Mouse (Mus musculus) kidney, adult 2 months (tissue): ENCODE results near the gene Ceacam18. TPM values are rescaled to one million over a fixed set of nuclear protein-coding genes. Genes with fewer than 3 reads are reported as not detected.
"Not testable (repeated sequence)": the region's sequence is repeated elsewhere in the genome, so short reads cannot be mapped to it uniquely, and the experiment has no call there.

Experiments
- DNase-seq: peaks from one replicate; pipeline ENCODE4 v3.0.0; 2021
- H3K27ac ChIP-seq: fragments of 200-500 bp; 2 replicates; pipeline ENCODE4 v1.5.1; 2012; ENCODE audit warnings: low read depth, low read length, control low read depth, inconsistent platforms; ENCODE audit not compliant: insufficient read depth
- H3K27me3 ChIP-seq: fragments of 200-500 bp; replicated peaks from 2 replicates; pipeline ENCODE4 v1.6.1; 2012; ENCODE audit warnings: mild to moderate bottlenecking, moderate library complexity, low read length, inconsistent platforms; ENCODE audit not compliant: control insufficient read depth, insufficient read depth
- H3K36me3 ChIP-seq: fragments of 200-500 bp; 2 replicates; pipeline ENCODE4 v1.6.1; 2012; ENCODE audit warnings: mild to moderate bottlenecking, moderate library complexity, low read length, inconsistent platforms; ENCODE audit not compliant: control insufficient read depth, insufficient read depth
- H3K4me1 ChIP-seq: fragments of 200-500 bp; 2 replicates; pipeline ENCODE4 v1.6.1; 2011; ENCODE audit warnings: low read length; ENCODE audit not compliant: control insufficient read depth, insufficient read depth
- H3K4me3 ChIP-seq: fragments of 200-500 bp; 2 replicates; pipeline ENCODE4 v1.5.1; 2011; ENCODE audit warnings: mild to moderate bottlenecking, low read depth, low read length, control low read depth; ENCODE audit not compliant: insufficient read depth
- CTCF ChIP-seq: fragments of 200-500 bp; conservative IDR thresholded peaks from 2 replicates; pipeline ENCODE4 v1.5.1; 2011; ENCODE audit warnings: low read depth, mild to moderate bottlenecking, control low read depth, low read length, moderate library complexity, mixed read lengths; ENCODE audit not compliant: insufficient read depth, insufficient read length
- POLR2A ChIP-seq: fragments of 200-500 bp; IDR thresholded peaks from one replicate; pipeline ENCODE4 v1.6.1; 2011; ENCODE audit warnings: low read depth, low read length, control low read depth
- WGBS: fragments of 180-500 bp; shearing (Covaris S2); methylation state at CpG from one replicate; pipeline ENCODE4 v1.1.7; 2018; 5-methylcytosine and 5-hydroxymethylcytosine counted together
- polyA plus RNA-seq: library from polyadenylated mRNA; depleted of rRNA; stranded (reverse); fragments of >200 nt; gene quantifications from 2 replicates; pipeline ENCODE4 v1.2.3, GENCODE M21; 2012; rRNA removed

Gene Ceacam18
- polyA plus RNA-seq, 1 experiment: not detected

GRCm38 (mm10) chr7:43675091-43675490 is 40.6 kb downstream of the Ceacam18 start:
- 96% methylated on average over 32 of the region's 32 CpGs for WGBS
- peaks cover 2% of the 10 kb centered on the region; the same call in 1 of the 2 replicates for H3K36me3 ChIP-seq
- no peak for TF ChIP-seq POLR2A
- TF ChIP-seq CTCF: no peak
- H3K27ac ChIP-seq: no peak overlapping the region
- no peaks in the 10 kb centered on the region for H3K27me3 ChIP-seq
- no peak overlapping the region for H3K4me3 ChIP-seq
- DNase-seq: no peak
- peaks cover 4% of the 10 kb centered on the region; the same call in 1 of the 2 replicates for H3K4me1 ChIP-seq

- peak; percentile 50 for DNase-seq
- Histone ChIP-seq H3K27me3 (no peaks in the 10 kb centered on the region), H3K27ac (no peak overlapping the region)
Observed at GRCm38 (mm10) chr7:43678517-43678916, 44.0 kb downstream of the Ceacam18 start.

GRCm38 (mm10) chr7:43680960-43681359 is 46.5 kb downstream of the Ceacam18 start:
- H3K27me3 ChIP-seq: no peaks in the 10 kb centered on the region
- 23% methylated on average over 5 of the region's 5 CpGs for WGBS
- H3K4me3 ChIP-seq: no peak overlapping the region
- DNase-seq: peak; percentile 50
- no peaks in the 10 kb centered on the region for H3K4me1 ChIP-seq
- no peak for TF ChIP-seq POLR2A
- peak; percentile 75 for TF ChIP-seq CTCF
- H3K36me3 ChIP-seq: peaks cover 2% of the 10 kb centered on the region; the same call in 1 of the 2 replicates
- H3K27ac ChIP-seq: no peak overlapping the region

More at GRCm38 (mm10) chr7:43678517-43678916, 44.0 kb downstream of the Ceacam18 start:
- Histone ChIP-seq H3K36me3 (peaks cover 2% of the 10 kb centered on the region; the same call in 1 of the 2 replicates), H3K4me1 (no peaks in the 10 kb centered on the region), H3K4me3 (no peak overlapping the region)
- peak; percentile 54; the same call in 1 of the 2 replicates for TF ChIP-seq CTCF
- no peak for TF ChIP-seq POLR2A

GRCm38 (mm10) chr7:43682511-43682910 is 48.0 kb downstream of the Ceacam18 start:
- H3K36me3 ChIP-seq, H3K4me1 ChIP-seq, H3K27me3 ChIP-seq, DNase-seq, H3K27ac ChIP-seq, H3K4me3 ChIP-seq: not testable (repeated sequence)
- 0% methylated on average over 1 of the region's 1 CpGs for WGBS
- TF ChIP-seq CTCF: peak; percentile 33

GRCm38 (mm10) chr7:43685088-43685487 is 50.6 kb downstream of the Ceacam18 start:
- WGBS: 46% methylated on average over 7 of the region's 7 CpGs
- Histone ChIP-seq H3K36me3 (no peaks in the 10 kb centered on the region), H3K27me3 (no peaks in the 10 kb centered on the region), H3K4me1 (no peaks in the 10 kb centered on the region), H3K4me3 (no peak overlapping the region), H3K27ac (no peak overlapping the region)
- no peak for TF ChIP-seq CTCF
- no peak for TF ChIP-seq POLR2A
- DNase-seq: no peak

GRCm38 (mm10) chr7:43690118-43690517 is 55.6 kb downstream of the Ceacam18 start, which contains the start of gene Klk14:
TSS of gene Klk14 (plus strand) at chr7:43690418.
- Histone ChIP-seq H3K36me3 (no peaks in the 10 kb centered on the region), H3K27me3 (no peaks in the 10 kb centered on the region), H3K4me3 (no peak within 1 kb of the TSS), H3K4me1 (no peaks in the 10 kb centered on the region), H3K27ac (no peak within 1 kb of the TSS)
- no peak for TF ChIP-seq CTCF
- TF ChIP-seq POLR2A: no peak
- DNase-seq: no peak

Other genes starting within 250 kb of the Ceacam18 start
- 1.4 and 7.7 TPM in 2 replicates for gene Siglecg, start 226.5 kb upstream of the Ceacam18 start, polyA plus RNA-seq
- not detected in 2 replicates for gene Lim2, start 207.0 kb upstream of the Ceacam18 start, polyA plus RNA-seq
- 2.0 and 8.4 TPM in 2 replicates for gene Nkg7, start 197.6 kb upstream of the Ceacam18 start, polyA plus RNA-seq
- 0.33 TPM in 1 of 2 replicates, not detected in the other for gene Cldnd2, start 193.9 kb upstream of the Ceacam18 start, polyA plus RNA-seq
- 477 and 614 TPM in 2 replicates for gene Etfb, start 190.6 kb upstream of the Ceacam18 start, polyA plus RNA-seq
- 1.8 and 3.6 TPM in 2 replicates for gene Gm45233, start 190.6 kb upstream of the Ceacam18 start, polyA plus RNA-seq
- gene Vsig10l, start 171.6 kb upstream of the Ceacam18 start, polyA plus RNA-seq: 5.9 and 6.7 TPM in 2 replicates
- gene Iglon5, start 144.6 kb upstream of the Ceacam18 start, polyA plus RNA-seq: 1.0 and 1.1 TPM in 2 replicates
- gene 4931406B18Rik, start 128.8 kb upstream of the Ceacam18 start, polyA plus RNA-seq: not detected in 2 replicates
- 2.4 and 3.9 TPM in 2 replicates for gene Cd33, start 90.3 kb upstream of the Ceacam18 start, polyA plus RNA-seq
- 0.91 and 1.1 TPM in 2 replicates for gene Zfp658, start 72.5 kb upstream of the Ceacam18 start, polyA plus RNA-seq
- gene Zfp719, start 55.1 kb upstream of the Ceacam18 start, polyA plus RNA-seq: 2.1 and 2.6 TPM in 2 replicates
- not detected in 2 replicates for gene Zfp819, start 27.5 kb upstream of the Ceacam18 start, polyA plus RNA-seq
- 2.8 and 3.8 TPM in 2 replicates for gene Siglece, start 25.5 kb downstream of the Ceacam18 start, polyA plus RNA-seq
- 6.1 and 7.0 TPM in 2 replicates for gene Ctu1, start 37.3 kb downstream of the Ceacam18 start, polyA plus RNA-seq
- gene Klk14, start 55.7 kb downstream of the Ceacam18 start, polyA plus RNA-seq: 0.11 TPM in 1 of 2 replicates, not detected in the other
- 0.04 TPM in 1 of 2 replicates, not detected in the other for gene Klk13, start 77.9 kb downstream of the Ceacam18 start, polyA plus RNA-seq
- not detected in 2 replicates for gene Klk12, start 134.2 kb downstream of the Ceacam18 start, polyA plus RNA-seq
- 0.18 TPM in 1 of 2 replicates, not detected in the other for gene Klk11, start 139.9 kb downstream of the Ceacam18 start, polyA plus RNA-seq
- 0.41 and 0.52 TPM in 2 replicates for gene Klk10, start 146.3 kb downstream of the Ceacam18 start, polyA plus RNA-seq
- not detected in 2 replicates for gene Klk9, start 157.2 kb downstream of the Ceacam18 start, polyA plus RNA-seq
- gene Klk8, start 162.9 kb downstream of the Ceacam18 start, polyA plus RNA-seq: 4.2 and 5.9 TPM in 2 replicates
- gene Klk7, start 176.6 kb downstream of the Ceacam18 start, polyA plus RNA-seq: not detected in 2 replicates
- not detected in 2 replicates for gene Klk6, start 189.8 kb downstream of the Ceacam18 start, polyA plus RNA-seq
- gene Klk5, start 207.3 kb downstream of the Ceacam18 start, polyA plus RNA-seq: not detected in 2 replicates
- not detected in 2 replicates for gene Klk4, start 246.5 kb downstream of the Ceacam18 start, polyA plus RNA-seq